Mouse (Mus musculus) lung, adult 18-20 months (tissue): ENCODE measurements at regions not wholly inside any gene's neighbourhood (a gene's known extent, or its start where the extent isn't known, plus 50 kb on each side); places are given as distances from the start of the nearest gene placed in this dataset.
"Not testable (repeated sequence)": the region's sequence is repeated elsewhere in the genome, so short reads cannot be mapped to it uniquely, and the experiment has no call there.

ENCODE experiments used
- DNase-seq, 2 experiments: peaks; one replicate each; pipeline ENCODE4 v3.0.0; 2022; ENCODE audit warnings: mixed read lengths in 2 of 2

DNA sequence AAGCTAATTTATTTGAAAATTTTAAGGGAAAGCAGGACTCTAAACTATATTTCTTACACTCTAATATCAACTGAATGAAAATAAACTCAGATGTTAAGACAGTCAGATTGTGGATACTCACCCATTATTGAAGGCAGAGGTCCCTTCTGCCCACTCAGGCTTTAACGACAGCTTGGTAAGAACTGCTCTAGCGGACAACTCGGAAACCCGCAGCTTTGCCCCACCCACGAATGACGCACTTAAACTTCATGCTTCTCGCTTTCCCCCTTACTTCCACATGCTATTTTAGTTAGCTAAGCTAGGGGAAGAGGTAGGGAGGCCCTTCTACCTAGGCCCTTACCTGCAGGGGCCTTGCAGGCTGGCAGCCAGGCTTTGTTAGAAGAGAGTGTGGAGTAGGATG is 50.8 kb upstream of the Elmo1 start:
- DNase-seq, result no peak

DNA sequence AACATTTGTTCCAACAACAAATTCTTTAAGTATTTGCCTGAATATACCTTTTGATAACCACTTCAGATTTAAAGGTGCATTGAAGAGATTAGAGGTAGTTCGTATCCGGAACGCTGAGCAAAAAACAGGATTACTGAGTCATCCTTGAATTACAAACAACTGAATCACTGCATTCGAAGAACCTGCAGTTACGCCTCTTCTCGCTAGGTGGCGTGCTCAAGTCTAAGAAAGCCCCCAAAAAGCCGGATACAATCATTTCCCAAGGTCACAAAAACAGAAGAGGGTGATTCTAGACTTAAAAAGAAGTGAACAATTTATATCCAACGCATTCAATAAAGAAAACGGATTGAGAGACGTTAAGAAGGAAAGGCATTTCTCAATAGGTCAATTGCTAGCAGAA is 51.9 kb upstream of the Elmo1 start:
- peak; percentile 18 to 49 for DNase-seq

DNA sequence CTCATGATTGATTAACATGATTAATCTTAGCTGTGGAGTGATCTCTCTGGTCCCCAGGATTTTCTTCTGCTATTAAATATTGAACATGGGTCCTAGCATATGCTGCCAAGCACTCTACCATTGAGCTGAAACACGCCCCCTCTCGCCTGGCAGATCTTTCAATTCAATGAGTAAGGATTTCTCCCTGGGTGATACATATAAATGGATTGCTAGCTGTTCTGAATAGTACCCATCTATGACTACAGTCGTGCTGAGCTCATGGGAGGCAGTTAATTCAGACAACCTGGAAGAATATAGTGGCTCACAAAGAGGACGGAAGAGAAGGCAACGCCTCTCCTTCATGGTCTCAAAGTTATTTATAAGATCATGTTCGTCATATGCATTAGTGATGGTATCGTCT is 53.0 kb upstream of the Elmo1 start:
- no peak for DNase-seq

DNA sequence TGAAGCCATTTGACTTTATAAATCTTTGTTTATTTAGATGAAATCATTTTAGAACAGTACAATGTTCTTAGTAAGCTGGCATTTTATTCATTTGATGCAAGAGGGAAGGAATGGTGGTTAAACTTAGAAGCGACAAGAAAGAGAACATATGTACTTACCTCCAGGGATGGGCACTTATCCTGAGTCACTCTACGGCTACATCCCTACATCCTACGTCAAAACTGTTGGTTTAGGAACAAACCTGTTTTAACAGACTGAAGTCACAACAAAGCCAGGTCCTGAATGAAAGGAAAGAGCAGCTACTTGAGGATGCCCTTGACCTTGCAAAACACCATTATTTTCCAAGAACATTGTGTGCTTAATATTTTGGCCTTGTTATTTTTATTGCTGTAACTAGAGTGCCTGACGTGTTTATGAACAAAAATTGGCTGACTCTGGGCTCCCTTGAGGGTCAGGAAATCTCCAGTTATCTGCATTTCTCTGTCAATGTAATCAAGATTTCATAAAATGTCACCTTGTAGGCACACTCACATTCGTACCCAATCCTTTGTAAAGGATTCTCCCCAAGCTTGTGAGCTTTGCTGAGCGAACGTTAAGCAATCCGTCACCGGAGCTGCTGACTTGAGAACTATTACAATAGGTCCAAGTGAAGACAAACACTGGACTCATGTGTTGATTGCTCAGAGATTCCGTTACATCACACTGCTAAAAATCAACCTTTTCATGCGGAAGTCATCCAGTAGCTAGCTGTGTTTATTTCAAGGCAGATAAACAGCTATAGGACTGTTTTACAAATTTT is 56.3 kb upstream of the Elmo1 start:
- DNase-seq, result peak in 1 of 2 experiments; percentile 51

GRCm38 (mm10) chr13:20031660-20032059 is 58.7 kb upstream of the Elmo1 start:
- DNase-seq, result peak in 1 of 2 experiments; percentile 27

- DNase-seq, result no peak
Measured at GRCm38 (mm10) chr13:20031082-20031481, 59.3 kb upstream of the Elmo1 start.

GRCm38 (mm10) chr13:20026612-20027011 is 63.8 kb upstream of the Elmo1 start:
- DNase-seq, result no peak

DNA sequence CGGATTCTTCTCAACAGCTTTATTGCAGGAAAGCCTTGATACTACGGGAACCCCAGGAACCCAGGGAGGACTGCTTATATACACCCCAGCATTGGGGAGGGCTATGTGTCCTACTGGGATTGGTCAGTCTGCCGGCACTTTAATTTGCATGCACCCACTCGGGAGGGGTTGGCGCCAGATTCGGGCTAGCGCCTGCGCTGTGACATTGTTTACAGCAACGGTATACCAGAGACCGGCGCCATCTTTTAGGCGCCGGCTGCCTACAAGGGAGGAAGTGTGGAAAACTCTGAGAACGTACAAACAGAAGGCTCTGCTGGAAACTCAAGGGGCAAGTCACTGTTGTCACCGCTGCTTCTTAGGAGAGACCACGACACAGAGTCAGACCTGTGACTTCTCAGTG is 73.9 kb upstream of the Elmo1 start:
- not testable (repeated sequence) for DNase-seq

DNA sequence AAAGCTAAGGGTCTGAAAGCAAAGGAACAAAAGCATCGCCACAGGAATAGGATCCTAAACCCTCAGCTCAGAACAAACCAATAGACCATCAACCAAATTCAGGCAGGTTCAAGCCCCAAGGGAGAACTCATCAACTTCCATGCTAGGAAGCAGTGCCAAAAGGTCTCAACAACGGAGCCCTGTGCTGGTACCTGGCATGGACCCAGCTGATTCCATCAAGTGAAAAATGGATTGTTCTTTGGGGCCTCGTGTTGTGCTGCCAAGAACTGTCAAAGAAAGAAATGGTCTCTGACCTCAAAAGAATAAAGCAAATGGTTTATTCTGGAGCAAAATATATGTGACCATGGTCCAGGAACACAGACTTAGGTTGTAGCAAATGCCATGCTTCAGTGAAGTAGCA is 77.8 kb upstream of the Elmo1 start:
- DNase-seq, result no peak

DNA sequence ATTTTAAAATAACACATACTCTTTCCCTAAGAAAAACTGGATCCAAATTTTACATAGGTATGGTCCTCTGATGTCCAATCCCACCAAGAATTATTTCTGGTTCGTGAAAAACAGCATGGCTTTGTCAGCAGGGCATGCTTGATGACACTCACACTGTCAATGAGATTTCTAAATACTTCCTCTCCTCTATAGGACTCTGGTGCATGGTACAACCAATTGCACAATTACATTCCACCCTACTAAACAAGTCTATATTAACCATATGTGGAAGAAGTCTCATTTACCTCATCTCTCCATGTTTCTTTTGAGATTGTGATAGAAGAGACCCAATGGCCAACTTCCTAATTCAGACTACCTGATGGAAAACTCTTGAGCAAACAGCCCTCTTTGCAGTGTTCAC is 81.2 kb upstream of the Elmo1 start:
- no peak for DNase-seq

DNA sequence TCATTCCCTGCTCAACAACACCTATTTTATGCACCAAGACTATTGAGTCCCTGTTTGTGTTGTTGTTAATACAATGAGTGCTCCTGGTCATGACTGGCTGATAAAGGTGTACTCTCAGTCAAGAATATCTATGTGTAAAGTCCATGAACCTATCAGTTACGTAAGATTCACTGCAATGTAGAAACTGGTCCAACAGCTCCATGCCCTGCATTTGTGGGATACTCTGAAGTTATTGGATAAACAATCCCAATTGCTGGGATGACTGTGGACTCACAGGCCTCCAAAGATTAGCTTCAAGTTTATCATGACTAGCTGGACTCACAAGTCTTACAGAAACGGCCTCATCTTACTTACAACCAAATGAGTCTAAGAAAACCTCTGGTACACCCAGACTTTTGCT is 82.8 kb upstream of the Elmo1 start:
- no peak for DNase-seq

DNA sequence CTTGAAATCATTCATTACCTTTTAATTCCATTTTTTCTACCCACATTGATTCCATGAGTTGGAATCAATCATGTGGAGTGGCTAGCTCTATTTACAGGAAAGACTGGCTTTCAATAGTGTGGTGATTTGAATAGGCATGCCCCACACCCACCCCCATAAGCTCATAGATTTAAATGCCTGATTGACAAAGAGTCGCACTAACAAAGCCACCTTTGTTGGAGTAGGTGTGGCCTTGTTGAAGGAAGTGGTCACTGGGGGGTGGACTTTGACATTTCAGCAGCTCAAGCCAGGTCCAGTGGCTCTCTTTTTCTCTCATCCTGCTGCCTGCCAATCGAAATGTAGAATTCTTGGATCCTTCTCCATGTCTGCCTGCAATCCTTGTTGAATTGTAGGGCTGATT is 92.8 kb upstream of the Elmo1 start:
- no peak for DNase-seq

DNA sequence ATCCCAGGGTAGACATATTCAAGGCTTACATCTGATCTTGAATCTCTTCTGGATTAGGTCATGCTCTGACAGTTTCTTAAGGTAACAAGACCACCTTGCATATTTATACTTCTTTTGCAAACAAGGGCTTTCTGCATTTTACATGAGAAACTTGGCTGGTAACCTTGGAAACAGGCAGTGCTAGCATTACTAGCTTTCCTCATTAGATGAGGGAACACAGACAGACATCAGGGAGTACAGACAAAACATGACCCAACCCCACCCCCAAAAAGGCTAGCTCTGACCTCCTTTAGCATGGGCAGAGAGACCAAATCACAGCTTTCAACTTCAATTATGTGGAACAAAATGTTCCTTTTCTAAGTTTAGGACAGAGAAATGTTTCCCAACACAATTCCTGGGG is 114.8 kb upstream of the Elmo1 start:
- no peak for DNase-seq

DNA sequence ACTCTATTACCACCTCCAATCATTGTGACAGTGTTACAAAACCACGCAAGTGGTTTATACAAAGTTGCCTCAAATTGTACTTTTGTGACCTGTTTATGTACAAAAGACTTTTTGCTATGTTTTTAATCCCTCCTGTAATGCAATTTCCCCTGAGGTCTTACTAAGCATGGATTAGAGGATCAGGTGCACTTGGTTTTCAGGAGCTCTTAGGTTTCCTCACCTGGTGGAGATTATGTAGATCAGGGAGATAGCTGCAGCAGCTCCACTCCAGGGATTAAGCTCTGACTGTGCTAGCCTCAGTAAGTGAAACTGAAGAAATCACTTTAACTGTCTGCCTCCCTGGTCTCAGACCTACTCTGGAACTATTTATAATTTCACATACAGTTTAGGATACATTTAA is 123.8 kb upstream of the Elmo1 start:
- DNase-seq, result no peak

DNA sequence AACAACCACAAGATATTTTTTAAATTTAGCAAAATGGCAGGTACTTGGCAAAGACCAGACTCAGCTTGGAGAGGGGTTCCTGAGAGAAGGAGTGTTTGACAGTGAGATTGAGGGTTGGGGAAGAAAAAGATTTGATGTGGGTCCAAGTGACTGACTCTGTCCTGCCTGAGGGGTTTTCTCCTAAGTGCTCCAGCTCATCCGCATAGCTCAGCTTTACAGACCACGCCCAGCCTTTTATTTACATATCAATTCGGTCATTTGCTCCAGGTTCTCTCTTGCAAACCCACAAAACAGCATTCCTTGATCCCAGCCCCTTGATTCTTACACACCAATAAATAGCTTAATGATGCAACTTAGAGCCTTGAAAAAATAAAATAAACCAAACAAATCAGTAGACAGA is 127.4 kb upstream of the Elmo1 start:
- no peak for DNase-seq

DNA sequence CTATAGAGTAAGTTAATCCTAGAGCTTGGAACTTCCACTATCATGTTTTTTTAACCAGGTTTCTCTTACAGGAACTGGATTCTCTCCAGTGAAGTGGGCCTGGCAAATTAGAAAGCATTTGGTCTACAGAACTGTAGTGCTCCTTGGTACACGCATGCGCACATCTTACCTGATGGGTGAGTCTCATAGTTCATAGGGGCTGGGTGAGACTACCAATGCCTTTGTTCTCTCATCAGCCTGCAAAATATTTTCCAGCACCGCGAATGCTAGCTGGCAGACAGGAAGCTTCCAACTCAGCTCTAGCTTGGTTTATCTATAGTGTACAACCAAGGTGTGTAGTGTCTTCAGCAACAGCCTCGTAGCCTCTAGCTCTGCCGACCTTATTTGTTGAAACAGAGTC is 104.7 kb upstream of the Gpr141 start:
- DNase-seq, result no peak

- no peak for DNase-seq
Measured at GRCm38 (mm10) chr13:19927807-19928206, 103.8 kb upstream of the Gpr141 start.

GRCm38 (mm10) chr13:19921084-19921827 is 97.2 kb upstream of the Gpr141 start:
- DNase-seq, result no peak

DNA sequence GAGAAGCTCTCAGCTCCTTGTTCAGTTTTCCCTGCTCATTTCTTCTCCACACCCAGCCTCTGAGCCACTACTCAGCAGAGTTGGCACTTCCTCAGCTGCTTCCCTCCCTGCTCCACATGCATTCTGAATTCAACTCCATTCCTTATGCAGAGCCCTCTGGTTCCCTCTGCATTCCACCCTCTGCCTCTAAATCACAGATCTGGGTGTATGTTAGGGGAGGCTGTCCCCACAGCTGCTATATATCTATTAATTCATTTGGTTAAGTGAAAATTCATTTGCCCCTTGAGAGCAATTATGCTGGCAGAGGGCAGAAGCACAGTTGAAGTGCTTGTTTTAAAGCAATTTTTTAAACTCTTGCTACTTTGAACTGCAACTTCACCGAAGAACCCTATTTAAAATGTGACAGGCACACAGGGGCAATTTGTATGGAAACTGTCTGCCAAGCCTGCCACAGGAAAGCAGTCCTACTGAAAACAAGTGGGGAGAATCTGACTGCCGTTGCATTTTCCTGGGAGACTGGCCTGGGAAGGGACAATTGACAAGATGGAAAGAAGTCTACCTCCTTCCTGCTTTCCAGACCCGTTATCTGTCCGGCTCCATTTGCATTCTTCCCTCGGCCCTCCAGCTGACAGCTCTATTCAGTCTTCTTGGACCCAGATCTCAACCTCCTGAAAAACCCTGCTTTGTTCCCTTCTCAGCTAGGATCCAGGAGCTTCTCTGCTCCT is 88.0 kb upstream of the Gpr141 start:
- DNase-seq, result no peak

DNA sequence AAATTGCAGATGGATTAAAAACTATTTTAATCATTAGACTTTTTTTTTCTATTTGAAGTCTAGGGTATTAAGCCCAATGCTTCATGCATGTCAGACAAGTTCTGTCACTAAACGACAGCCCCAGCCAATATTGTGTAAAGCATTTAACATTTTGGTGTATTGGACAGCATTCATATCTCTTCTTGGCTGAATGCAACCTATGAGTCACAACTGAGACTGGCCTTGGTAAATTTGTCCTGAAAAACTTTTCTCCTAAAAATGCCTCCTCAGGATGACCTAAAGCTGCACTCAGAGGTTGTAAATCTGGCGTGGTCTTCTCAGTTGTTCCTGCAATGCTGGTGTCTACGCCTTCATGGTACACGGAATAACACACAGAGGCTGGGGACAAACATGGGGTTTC is 78.7 kb upstream of the Gpr141 start:
- no peak for DNase-seq

GRCm38 (mm10) chr13:19897191-19897590 is 73.1 kb upstream of the Gpr141 start:
- no peak for DNase-seq

GRCm38 (mm10) chr13:19888983-19889773 is 65.1 kb upstream of the Gpr141 start:
- DNase-seq, result no peak
